Mouse (Mus musculus): ENCODE data around the gene Tbcd. TPM values are rescaled to one million over a fixed set of nuclear protein-coding genes. Genes with fewer than 3 reads are reported as not detected.
A peak's percentile ranks its signal among the peaks of the same experiment; 100 is the strongest.

Gene Tbcd
- polyA plus RNA-seq, 1 experiment, result 90.0 TPM

DNA sequence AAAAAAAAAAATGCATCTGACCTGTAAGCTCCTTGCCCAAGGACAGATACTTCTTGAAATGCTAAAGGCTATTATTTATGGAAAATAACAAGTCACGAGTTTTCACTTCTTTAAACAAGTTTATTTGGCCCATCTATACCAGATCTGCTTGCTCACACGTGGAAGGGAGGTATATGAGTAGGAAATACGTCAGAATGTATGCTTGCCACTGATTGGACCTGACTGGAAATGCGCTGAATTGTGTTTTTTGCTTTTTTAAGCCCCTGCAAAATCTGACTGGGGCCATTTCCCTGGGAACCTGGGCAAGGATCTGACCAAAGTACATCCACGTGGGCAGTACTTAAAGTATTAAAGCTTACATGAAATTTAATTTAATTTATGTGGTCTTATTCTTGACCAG, 31.4 kb upstream of the Tbcd start:
- whole genome bisulfite sequencing, result 71% methylated on average over 5 of the region's 5 CpGs
- H3K4me3 ChIP-seq (ENCODE audit: control insufficient read depth, insufficient read depth, low read length), result no peak overlapping the region
- H3K4me1 ChIP-seq (replicated peaks; ENCODE audit: control insufficient read depth, insufficient read depth, low read length), result peaks cover 9% of the 10 kb centered on the region
- no peak for DNase-seq
- no peak for TF ChIP-seq POLR2A (IDR thresholded peaks at IDR 0.05; ENCODE audit: control insufficient read depth, extremely low read depth, insufficient read depth, low read length, poor library complexity)
- no peak for TF ChIP-seq CTCF (IDR thresholded peaks at IDR 0.05; ENCODE audit: borderline replicate concordance, control insufficient read depth, extremely low read depth, insufficient read depth, low read length, poor library complexity)
- H3K27ac ChIP-seq (ENCODE audit: control insufficient read depth, insufficient read depth, low read length), result no peak overlapping the region
- no peaks in the 10 kb centered on the region for H3K36me3 ChIP-seq (ENCODE audit: control insufficient read depth, insufficient read depth, low read length)
- no peaks in the 10 kb centered on the region for H3K27me3 ChIP-seq (ENCODE audit: control insufficient read depth, insufficient read depth, low read length)

DNA sequence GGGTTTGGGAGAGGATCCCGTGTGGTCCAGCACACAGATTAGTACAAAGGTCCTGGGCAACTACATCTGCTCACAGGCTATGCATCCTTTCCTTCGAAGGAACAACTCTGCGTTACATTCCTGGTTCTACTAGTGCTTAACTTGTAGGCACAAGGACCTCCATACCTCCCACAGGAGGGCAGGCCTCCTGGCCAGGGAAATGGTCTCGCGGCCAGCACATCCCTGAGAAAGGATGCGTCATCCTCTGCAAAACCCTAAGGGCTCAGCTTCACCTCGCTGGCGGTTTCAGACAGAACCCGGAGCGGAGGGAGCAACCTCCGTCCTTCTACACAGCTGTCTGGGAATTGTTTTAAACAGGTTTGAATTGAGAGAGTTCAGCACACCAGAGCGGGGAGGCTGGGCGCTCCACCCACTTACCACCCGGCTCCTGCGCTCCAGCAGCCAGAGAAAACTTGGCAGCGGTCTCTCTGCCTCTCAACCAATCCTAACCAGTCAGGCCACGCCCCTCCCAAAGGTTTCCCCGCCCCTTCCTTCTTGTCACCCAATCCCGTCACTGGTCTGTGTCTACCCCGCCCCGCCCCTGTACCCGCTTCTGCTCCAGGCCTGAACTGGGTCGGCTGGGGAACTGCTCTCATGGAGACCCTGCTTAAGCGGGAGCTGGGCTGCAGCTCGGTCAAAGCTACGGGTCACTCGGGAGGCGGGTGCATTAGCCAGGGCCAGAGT, 30.8 kb upstream of the Tbcd start, which contains the start of gene Fn3krp:
Gene Fn3krp, plus strand, starts transcription at position 572 of the 723 bp plus-strand sequence.
- WGBS, result 5% methylated on average over 28 of the region's 28 CpGs
- Histone ChIP-seq H3K4me3 (ENCODE audit: control insufficient read depth, insufficient read depth, low read length) (peak within 1 kb of the TSS; percentile 80), H3K4me1 (replicated peaks; ENCODE audit: control insufficient read depth, insufficient read depth, low read length) (peaks cover 9% of the 10 kb centered on the region), H3K36me3 (ENCODE audit: control insufficient read depth, insufficient read depth, low read length) (no peaks in the 10 kb centered on the region), H3K27ac (ENCODE audit: control insufficient read depth, insufficient read depth, low read length) (no peak within 1 kb of the TSS), H3K27me3 (ENCODE audit: control insufficient read depth, insufficient read depth, low read length) (no peaks in the 10 kb centered on the region)
- TF ChIP-seq POLR2A (IDR thresholded peaks at IDR 0.05; ENCODE audit: control insufficient read depth, extremely low read depth, insufficient read depth, low read length, poor library complexity) (peak; percentile 76), CTCF (IDR thresholded peaks at IDR 0.05; ENCODE audit: borderline replicate concordance, control insufficient read depth, extremely low read depth, insufficient read depth, low read length, poor library complexity) (peak; percentile 14; the same call in 1 of the 2 replicates)
- DNase-seq, result peak; percentile 99

- TF ChIP-seq CTCF (IDR thresholded peaks at IDR 0.05; ENCODE audit: borderline replicate concordance, control insufficient read depth, extremely low read depth, insufficient read depth, low read length, poor library complexity) (peak; percentile 5; the same call in 1 of the 2 replicates), POLR2A (IDR thresholded peaks at IDR 0.05; ENCODE audit: control insufficient read depth, extremely low read depth, insufficient read depth, low read length, poor library complexity) (0 out of 2 replicates have a peak, but pooled peaks have one; percentile 4)
- WGBS, result under 1% methylated on average over 28 of the region's 28 CpGs
- H3K36me3 ChIP-seq (ENCODE audit: control insufficient read depth, insufficient read depth, low read length), result no peaks in the 10 kb centered on the region
- peaks cover 9% of the 10 kb centered on the region for H3K4me1 ChIP-seq (replicated peaks; ENCODE audit: control insufficient read depth, insufficient read depth, low read length)
- no peaks in the 10 kb centered on the region for H3K27me3 ChIP-seq (ENCODE audit: control insufficient read depth, insufficient read depth, low read length)
- H3K27ac ChIP-seq (ENCODE audit: control insufficient read depth, insufficient read depth, low read length), result no peak overlapping the region
- no peak for DNase-seq
- H3K4me3 ChIP-seq (ENCODE audit: control insufficient read depth, insufficient read depth, low read length), result peak overlapping the region; percentile 80
Measured at GRCm38 (mm10) chr11:121421553-121422173, 30.1 kb upstream of the Tbcd start.

- no peak for DNase-seq
- no peak overlapping the region for H3K27ac ChIP-seq (ENCODE audit: control insufficient read depth, insufficient read depth, low read length)
- H3K27me3 ChIP-seq (ENCODE audit: control insufficient read depth, insufficient read depth, low read length), result no peaks in the 10 kb centered on the region
- 94% methylated on average over 4 of the region's 4 CpGs for WGBS
- TF ChIP-seq POLR2A (IDR thresholded peaks at IDR 0.05; ENCODE audit: control insufficient read depth, extremely low read depth, insufficient read depth, low read length, poor library complexity), result no peak
- no peak for TF ChIP-seq CTCF (IDR thresholded peaks at IDR 0.05; ENCODE audit: borderline replicate concordance, control insufficient read depth, extremely low read depth, insufficient read depth, low read length, poor library complexity)
- H3K4me1 ChIP-seq (replicated peaks; ENCODE audit: control insufficient read depth, insufficient read depth, low read length), result peaks cover 14% of the 10 kb centered on the region
- H3K36me3 ChIP-seq (ENCODE audit: control insufficient read depth, insufficient read depth, low read length), result no peaks in the 10 kb centered on the region
- H3K4me3 ChIP-seq (ENCODE audit: control insufficient read depth, insufficient read depth, low read length), result no peak overlapping the region
Measured at GRCm38 (mm10) chr11:121433397-121433796, 18.4 kb upstream of the Tbcd start.

- Histone ChIP-seq H3K27me3 (ENCODE audit: control insufficient read depth, insufficient read depth, low read length) (no peaks in the 10 kb centered on the region), H3K27ac (ENCODE audit: control insufficient read depth, insufficient read depth, low read length) (peak within 1 kb of the TSS; percentile 40; the same call in 1 of the 2 replicates), H3K36me3 (ENCODE audit: control insufficient read depth, insufficient read depth, low read length) (no peaks in the 10 kb centered on the region), H3K4me1 (replicated peaks; ENCODE audit: control insufficient read depth, insufficient read depth, low read length) (peaks cover 14% of the 10 kb centered on the region), H3K4me3 (ENCODE audit: control insufficient read depth, insufficient read depth, low read length) (peak within 1 kb of the TSS; percentile 43)
- WGBS, result 5% methylated on average over 30 of the region's 30 CpGs
- DNase-seq, result peak; percentile 97
- TF ChIP-seq CTCF (IDR thresholded peaks at IDR 0.05; ENCODE audit: borderline replicate concordance, control insufficient read depth, extremely low read depth, insufficient read depth, low read length, poor library complexity), result no peak
- 0 out of 2 replicates have a peak, but pooled peaks have one; percentile 47 for TF ChIP-seq POLR2A (IDR thresholded peaks at IDR 0.05; ENCODE audit: control insufficient read depth, extremely low read depth, insufficient read depth, low read length, poor library complexity)
Measured at GRCm38 (mm10) chr11:121434156-121435155, 17.3 kb upstream of the Tbcd start, which contains the start of gene Fn3k. Gene Fn3k (plus strand): TSS chr11:121434913.

Data from thymus, adult 2 months (tissue).